Mouse (Mus musculus): ENCODE data around the gene Tcf20. TPM values are rescaled to one million over a fixed set of nuclear protein-coding genes. Genes with fewer than 3 reads are reported as not detected.
A peak's percentile ranks its signal among the peaks of the same experiment; 100 is the strongest.

Tcf20 gene
- total RNA-seq, 2 experiments from 2014 or later: 33.2 to 36.0 TPM

- DNase-seq (ENCODE audit: low spot score): no peak
These were observed 7.6 kb upstream of the Tcf20 start for GRCm38 (mm10) chr15:82995239-82995638.

- no peak for DNase-seq (ENCODE audit: low spot score)
These were observed 5.2 kb upstream of the Tcf20 start for GRCm38 (mm10) chr15:82992911-82993310.

GRCm38 (mm10) chr15:82992079-82992783, 4.6 kb upstream of the Tcf20 start:
- DNase-seq (ENCODE audit: low spot score): no peak

- no peak for DNase-seq (ENCODE audit: low spot score)
These were observed 1.6 kb upstream of the Tcf20 start for GRCm38 (mm10) chr15:82989190-82989704.

GRCm38 (mm10) chr15:82987014-82987731, 499 bp downstream of the Tcf20 start:
- DNase-seq (ENCODE audit: low spot score): no peak

GRCm38 (mm10) chr15:82984574-82984973, 3.1 kb downstream of the Tcf20 start:
- no peak for DNase-seq (ENCODE audit: low spot score)

GRCm38 (mm10) chr15:82984097-82984496, 3.6 kb downstream of the Tcf20 start:
- no peak for DNase-seq (ENCODE audit: low spot score)

- DNase-seq (ENCODE audit: low spot score): no peak
These were observed 4.2 kb downstream of the Tcf20 start for GRCm38 (mm10) chr15:82983416-82984026.

- DNase-seq (ENCODE audit: low spot score): peak; percentile 60
These were observed 4.8 kb downstream of the Tcf20 start for GRCm38 (mm10) chr15:82982724-82983415.

- no peak for DNase-seq (ENCODE audit: low spot score)
These were observed 5.8 kb downstream of the Tcf20 start for GRCm38 (mm10) chr15:82981676-82982520.

- DNase-seq (ENCODE audit: low spot score): no peak
These were observed 8.1 kb downstream of the Tcf20 start for GRCm38 (mm10) chr15:82979531-82979930.

- DNase-seq (ENCODE audit: low spot score): no peak
These were observed 13.2 kb downstream of the Tcf20 start for GRCm38 (mm10) chr15:82974471-82974870.

- DNase-seq (ENCODE audit: low spot score): no peak
These were observed 18.4 kb downstream of the Tcf20 start for GRCm38 (mm10) chr15:82969206-82969721.

GRCm38 (mm10) chr15:82968449-82968848, 19.2 kb downstream of the Tcf20 start:
- no peak for DNase-seq (ENCODE audit: low spot score)

GRCm38 (mm10) chr15:82967947-82968346, 19.7 kb downstream of the Tcf20 start:
- no peak for DNase-seq (ENCODE audit: low spot score)

GRCm38 (mm10) chr15:82964266-82964825, 23.3 kb downstream of the Tcf20 start:
- DNase-seq (ENCODE audit: low spot score): no peak

- DNase-seq (ENCODE audit: low spot score): no peak
These were observed 24.0 kb downstream of the Tcf20 start for GRCm38 (mm10) chr15:82963556-82964156.

GRCm38 (mm10) chr15:82963090-82963489, 24.6 kb downstream of the Tcf20 start:
- DNase-seq (ENCODE audit: low spot score): no peak

GRCm38 (mm10) chr15:82962536-82962935, 25.1 kb downstream of the Tcf20 start:
- no peak for DNase-seq (ENCODE audit: low spot score)

All from gastrocnemius, adult 18-20 months (tissue).